Mouse (Mus musculus) monocyte, adult 5-6 weeks (primary cell): ENCODE data around the gene Esyt2. TPM values are rescaled to one million over a fixed set of nuclear protein-coding genes. Genes with fewer than 3 reads are reported as not detected.
A peak's percentile ranks its signal among the peaks of the same experiment; 100 is the strongest.
"Not testable (repeated sequence)": the region's sequence is repeated elsewhere in the genome, so short reads cannot be mapped to it uniquely, and the experiment has no call there.

Experiments
- ATAC-seq: fragments of 153-309, 156-312 bp; replicated peaks from 2 replicates; pipeline ENCODE4 v1.8.0; 2017; ENCODE audit warnings: mild to moderate bottlenecking; ENCODE audit not compliant: low TSS enrichment, insufficient number of reproducible peaks, severe bottlenecking, poor library complexity, low FRiP score
- total RNA-seq: library from RNA; stranded (forward); fragments of 200-1000, 200-491, 200-594 nt; gene quantifications from 3 replicates; pipeline ENCODE4 v1.2.3, GENCODE M21; 2017

Gene Esyt2
- total RNA-seq: 96.6 to 130 TPM (median 98.1 TPM) in 3 replicates

DNA sequence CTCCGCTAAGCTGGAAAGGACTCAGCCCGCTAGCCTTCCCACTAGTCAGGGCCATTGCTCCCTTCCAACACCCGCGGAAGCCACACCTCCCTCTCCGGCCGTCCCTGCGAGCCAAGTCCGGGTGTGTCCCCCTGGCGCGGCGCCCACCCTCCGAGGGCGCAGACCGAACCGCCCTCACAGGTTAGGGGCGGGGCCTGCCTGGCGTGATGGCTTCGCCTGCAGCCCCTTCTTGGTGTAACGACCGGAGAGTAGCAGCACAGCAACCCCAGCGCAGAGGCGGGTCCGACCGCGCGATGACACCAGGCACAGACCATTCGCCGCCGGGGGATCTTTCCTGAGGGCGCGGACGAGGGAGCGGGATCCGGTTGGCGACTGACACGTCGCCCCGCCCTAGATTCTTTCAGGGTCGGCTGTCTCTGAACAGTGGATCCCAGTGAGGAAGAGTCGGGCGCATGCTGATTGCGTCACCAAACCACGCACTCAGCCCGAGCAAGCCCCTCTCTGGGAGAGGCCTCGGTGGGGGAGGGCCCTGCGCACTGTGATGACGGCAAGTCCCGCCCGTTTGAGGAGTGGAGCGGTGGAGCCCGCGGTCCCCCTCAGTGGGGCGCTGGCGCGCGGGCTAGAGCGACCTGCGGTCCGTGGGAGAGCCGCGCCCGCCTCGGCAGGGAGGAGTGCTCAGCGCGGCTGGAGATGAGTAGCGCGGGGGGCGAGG, at the start of gene Esyt2:
Esyt2 (plus strand) TSS at position 544 of the 712 bp plus-strand sequence.
- ATAC-seq: peak; percentile 93

- ATAC-seq: no peak
Measured at GRCm38 (mm10) chr12:116231612-116232011, 49.4 kb upstream of the Esyt2 start.

GRCm38 (mm10) chr12:116232061-116232460, 48.9 kb upstream of the Esyt2 start:
- no peak for ATAC-seq

DNA sequence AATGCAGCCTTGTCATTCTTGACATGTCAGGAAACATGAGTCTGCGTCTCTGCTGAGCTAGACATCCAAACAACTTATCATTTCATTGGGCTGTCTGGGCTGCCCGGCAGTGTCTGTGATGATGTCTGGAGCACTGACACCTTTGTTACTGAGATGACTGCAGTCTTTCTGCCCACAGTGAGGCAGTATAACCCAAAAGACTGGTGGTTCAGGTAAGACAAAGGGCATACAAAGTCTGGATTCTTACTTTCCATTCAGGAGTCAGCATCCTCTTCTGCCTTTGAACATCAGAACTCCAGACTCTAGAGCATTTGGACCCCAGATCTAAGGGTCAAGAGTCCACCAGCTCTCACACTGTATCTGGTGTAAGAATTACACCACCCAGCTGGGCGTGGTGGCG, 45.6 kb upstream of the Esyt2 start:
- no peak for ATAC-seq

- no peak for ATAC-seq
Measured at GRCm38 (mm10) chr12:116236658-116237057, 44.3 kb upstream of the Esyt2 start.

DNA sequence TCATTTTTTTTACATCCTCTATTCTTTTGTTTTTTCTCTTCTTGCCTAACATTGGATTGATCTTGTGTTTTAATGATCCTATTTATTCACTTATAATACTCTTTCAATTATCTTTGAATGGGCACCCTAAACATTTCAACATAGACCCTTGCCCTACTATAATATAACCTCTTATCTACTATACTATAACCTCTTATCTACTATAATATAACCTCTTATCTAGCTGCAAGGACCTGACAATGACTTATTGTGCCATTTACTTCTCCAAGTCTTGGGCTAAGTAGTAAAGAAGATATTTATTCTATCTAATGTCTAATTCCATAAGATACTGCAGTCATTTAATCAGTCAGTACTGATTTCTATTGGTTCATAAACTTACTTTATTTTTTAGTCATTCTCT, 42.6 kb upstream of the Esyt2 start:
- no peak for ATAC-seq

GRCm38 (mm10) chr12:116238803-116239202, 42.2 kb upstream of the Esyt2 start:
- no peak for ATAC-seq

DNA sequence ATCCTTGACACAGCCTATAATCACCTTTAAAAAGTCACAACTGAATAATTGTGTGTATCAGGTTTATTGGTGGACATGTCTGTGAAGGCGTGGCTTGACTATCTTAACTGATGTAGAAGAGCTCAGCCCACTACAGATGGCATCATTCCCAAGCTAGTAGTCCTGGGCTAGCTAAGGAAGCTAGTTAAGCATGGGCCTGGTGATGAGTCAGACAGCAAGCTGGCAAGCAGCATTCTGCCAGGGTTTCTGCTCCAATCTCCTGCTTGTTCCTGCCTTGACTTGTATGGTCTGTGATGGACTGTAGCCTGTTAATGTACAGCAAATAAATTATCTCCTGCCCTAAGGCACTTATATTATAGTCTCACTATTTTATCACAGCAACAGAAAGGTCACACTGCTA, 36.4 kb upstream of the Esyt2 start:
- ATAC-seq: no peak

GRCm38 (mm10) chr12:116254652-116255051, 26.3 kb upstream of the Esyt2 start:
- ATAC-seq: no peak

DNA sequence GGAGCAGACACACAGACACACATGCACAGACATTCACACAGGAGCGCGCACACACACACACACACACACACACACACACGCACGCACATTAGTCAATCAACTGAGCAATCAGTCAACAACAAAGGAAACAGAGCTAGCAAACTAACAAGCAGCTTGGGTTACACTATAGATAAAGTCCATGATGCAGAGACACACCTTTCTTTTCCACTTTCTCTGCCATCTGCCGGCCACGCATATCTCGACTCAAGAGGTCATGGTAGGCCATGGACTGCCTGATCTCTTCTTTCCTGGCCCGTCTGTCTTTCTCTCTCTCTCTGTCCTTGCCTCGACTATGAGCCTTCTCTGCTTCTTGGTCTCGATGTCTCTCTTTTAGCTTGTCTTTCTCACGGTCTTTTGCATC, 25.4 kb upstream of the Esyt2 start:
- ATAC-seq: no peak

DNA sequence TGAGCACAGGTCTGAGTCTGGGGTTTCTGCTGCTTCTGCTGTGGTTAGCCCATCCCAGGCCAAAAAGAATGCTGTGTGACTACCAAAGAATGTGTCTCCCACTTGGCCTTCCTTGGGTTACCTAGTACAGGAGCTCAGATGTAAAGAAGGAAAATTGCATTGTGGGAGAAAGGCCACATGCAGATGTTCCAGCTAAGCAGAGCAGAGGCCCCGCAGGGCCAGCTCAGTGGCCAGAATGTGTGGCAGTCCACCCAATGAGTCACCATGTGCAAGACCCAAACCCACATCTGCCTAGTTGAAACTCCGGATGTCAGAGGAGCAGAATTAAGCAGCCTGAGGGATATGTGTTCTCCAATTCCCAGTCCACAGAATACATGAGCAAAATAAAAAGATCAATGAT, 22.7 kb upstream of the Esyt2 start:
- ATAC-seq: no peak

DNA sequence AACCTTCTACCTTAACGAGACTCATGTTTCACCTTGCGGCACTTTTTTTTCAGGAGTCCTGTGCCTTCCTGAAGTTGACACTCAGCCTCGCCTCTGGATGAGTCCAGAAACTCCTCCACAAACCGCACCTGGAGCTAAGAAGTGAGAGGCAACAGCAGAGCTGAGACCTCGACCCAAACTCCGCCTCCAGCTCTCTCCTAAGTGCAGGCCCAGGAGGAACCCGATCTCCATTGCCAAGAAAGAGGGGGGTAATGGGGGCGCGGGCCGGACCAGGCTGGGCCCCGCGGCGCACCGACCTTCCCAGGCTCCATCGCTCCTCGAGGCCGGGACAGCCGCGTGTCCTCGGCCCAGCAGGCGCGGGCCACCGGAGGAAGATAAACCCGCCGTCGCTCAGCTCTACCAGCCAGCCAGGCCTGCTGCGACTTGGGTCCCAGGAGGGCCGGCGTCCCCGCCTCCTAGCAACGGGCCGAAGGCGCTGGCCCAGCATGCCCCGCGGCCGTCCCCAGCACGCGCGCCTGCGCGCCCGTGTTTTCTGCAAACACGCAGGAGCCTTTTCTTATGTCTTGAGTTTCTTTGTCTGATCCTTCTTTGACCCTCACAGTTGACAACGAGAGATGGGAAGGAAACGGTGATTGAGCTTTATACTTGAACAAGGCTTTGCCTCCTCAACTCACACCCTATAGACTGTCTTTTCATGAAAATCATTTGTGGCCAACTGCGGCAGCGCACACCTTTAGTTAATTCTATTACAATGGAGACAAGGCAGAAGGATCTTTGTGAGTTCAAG, 18.2 kb upstream of the Esyt2 start, which contains the start of gene Wdr60:
Wdr60 (minus strand) TSS at position 468 of the 787 bp plus-strand sequence.
- peak; percentile 50 for ATAC-seq

GRCm38 (mm10) chr12:116264756-116265155, 16.2 kb upstream of the Esyt2 start:
- ATAC-seq: no peak

DNA sequence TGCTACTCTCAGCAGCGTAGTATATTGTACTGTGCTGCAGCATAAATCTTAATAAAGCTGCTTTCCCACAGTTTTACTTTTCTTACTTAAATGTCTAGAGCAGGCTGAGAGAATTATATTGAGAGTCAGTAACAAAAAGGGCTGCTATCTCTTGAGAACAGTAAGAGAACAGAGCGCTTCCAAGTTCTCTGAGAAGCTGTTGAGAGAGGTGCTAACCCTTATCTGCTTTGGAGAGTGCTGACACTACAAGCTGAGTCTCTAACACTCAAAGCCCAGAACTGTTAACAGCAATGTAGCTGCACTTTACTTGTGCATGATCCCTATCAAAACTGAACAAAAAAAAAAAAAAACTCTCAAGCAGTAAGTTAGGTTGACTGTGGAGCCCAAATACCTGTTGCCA, 15.7 kb upstream of the Esyt2 start:
- ATAC-seq: no peak

DNA sequence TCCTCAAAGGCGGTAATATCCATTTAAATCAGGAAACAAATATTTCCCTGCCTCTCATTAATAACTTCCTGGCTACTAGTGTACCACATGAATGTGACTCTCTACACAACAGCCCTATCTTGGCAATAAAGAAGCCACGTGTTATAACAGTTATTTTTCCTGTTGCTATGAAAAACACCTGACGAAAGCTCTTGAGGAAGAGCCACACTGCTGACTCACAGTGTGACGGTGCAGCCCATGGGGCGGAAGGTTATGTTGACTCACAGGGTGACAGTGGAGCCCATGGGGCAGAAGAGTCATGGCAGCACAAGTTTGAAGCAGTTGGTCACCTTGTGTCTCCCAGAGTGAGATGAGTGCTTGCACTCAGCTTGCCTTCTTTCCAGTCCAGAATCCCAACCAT, 11.5 kb upstream of the Esyt2 start:
- ATAC-seq: peak; percentile 50; the same call in 1 of the 2 replicates

DNA sequence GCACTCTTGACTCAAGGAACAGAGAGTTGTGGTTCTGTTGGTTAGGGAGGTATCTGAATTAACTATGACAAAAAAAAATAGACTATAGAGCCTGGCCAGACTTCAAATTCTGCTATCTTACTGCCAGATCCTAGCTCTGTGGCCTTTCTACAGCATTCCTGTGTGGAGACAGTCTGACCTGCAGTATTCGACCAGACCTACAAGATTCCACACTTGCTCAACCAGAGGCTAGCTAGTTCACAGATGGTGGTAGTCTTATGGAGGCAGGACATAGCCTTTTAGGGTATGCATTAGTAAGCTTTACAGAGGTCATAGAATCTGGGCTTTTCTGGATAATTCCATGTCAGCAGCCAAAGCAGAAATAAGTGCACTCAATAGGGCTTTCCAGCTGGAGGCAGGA, 10.5 kb upstream of the Esyt2 start:
- no peak for ATAC-seq

DNA sequence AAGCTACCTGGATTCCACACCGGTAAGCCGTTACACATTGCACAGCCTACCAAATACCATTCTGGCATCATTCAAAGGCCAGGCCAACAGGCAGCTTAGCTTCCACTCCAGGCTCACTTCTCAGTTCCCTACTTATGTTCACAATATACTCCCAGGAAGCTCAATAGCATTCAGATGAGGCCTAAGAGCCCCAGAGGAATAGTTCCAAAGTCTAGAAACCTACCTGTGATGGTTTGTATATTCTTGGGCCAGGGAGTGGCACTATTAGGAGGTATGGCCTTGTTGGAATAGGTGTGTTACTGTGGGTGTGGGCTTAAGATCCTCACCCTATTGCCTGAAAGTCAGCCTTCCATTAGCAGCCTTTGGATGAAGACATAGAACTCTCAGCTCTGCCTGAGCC, 9.9 kb upstream of the Esyt2 start:
- ATAC-seq: no peak

DNA sequence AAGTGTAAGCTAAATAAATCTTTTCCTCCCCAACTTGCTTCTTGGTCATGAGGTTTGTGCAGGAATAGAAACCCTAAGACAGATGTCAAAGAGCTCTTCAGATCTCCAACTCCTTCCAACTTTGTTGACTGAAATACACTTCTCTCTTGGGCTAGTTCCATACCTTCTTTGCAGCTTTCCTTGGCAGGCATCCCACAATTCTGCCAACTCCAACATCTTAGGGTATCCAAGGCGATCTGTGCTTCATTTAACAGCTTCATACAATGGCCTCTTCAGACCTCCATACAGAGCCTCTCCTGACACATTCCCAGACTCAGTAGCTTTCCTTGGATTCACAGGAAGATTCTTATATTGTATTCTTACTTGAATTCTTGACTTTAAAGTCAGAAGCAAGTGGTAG, 7.3 kb upstream of the Esyt2 start:
- ATAC-seq: no peak

- not testable (repeated sequence) for ATAC-seq
Measured at GRCm38 (mm10) chr12:116275086-116275485, 5.9 kb upstream of the Esyt2 start, which contains the start of gene Gm11027. Gene Gm11027 (plus strand): TSS chr12:116275386.

DNA sequence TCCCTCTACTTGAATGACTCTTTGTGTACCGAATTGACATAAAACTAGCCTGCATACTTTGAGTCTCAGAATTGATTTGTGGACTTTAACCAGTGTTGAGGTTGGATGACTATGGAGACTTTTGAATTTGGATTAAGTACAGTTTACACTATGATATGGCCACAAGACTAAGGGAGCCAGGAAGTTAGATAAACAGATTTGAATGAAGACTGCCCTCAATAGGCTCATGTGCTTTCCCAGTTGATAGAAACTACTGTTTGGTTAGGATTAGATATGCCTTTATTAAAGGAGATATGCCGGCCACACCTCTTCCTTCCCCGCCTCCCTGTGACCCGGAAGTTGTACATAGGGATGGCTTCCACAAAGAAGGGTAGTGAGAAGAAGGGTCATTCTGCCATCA, 5.4 kb upstream of the Esyt2 start:
- ATAC-seq: no peak
